27 mouse cellular contexts compared by ENCODE assay signal in genomic region chr12:53294011-53294410, GRCm38 (mm10). TPM values are rescaled to one million over a fixed set of nuclear protein-coding genes. Genes with fewer than 3 reads are reported as not detected.
"Had no signal": no experiment of that assay in that cellular context is flagged by ENCODE, and none has a peak within 500 bp of the region (broad histone marks: within the 10 kb centered on the region; RNA-seq: fewer than 3 reads in every experiment).

No protein-coding gene starts in this region.

- H3K9ac ChIP-seq: heart, embryonic 13.5 days; heart, embryonic 15.5 days; hindbrain, embryonic 12.5 days; hindbrain, embryonic 15.5 days; kidney, embryonic 15.5 days; limb, embryonic 12.5 days; liver, embryonic 13.5 days; liver, embryonic 15.5 days; liver, postnatal 0 days had no signal

- H3K4me2 ChIP-seq: heart, embryonic 11.5 days; heart, embryonic 13.5 days; heart, embryonic 15.5 days; hindbrain, embryonic 12.5 days; hindbrain, embryonic 15.5 days; kidney, embryonic 15.5 days; limb, embryonic 12.5 days; liver, embryonic 11.5 days; liver, embryonic 13.5 days; liver, embryonic 15.5 days had no signal

- H3K27me3 ChIP-seq: hindbrain, embryonic 12.5 days; hindbrain, embryonic 15.5 days; kidney, embryonic 15.5 days; limb, embryonic 12.5 days; liver, embryonic 13.5 days; liver, embryonic 15.5 days had no signal

- H3K36me3 ChIP-seq: heart, embryonic 13.5 days; heart, embryonic 15.5 days; hindbrain, embryonic 12.5 days; hindbrain, embryonic 15.5 days; kidney, embryonic 15.5 days; limb, embryonic 12.5 days; liver, embryonic 13.5 days; liver, embryonic 15.5 days had no signal

- DNase-seq: gastrocnemius, postnatal 14 days; gastrocnemius, postnatal 36 days; heart, adult 18-20 months; heart, postnatal 14 days; kidney, adult 11 months; kidney, adult 2 months; kidney, adult 9 months; kidney, postnatal 14 days; kidney, postnatal 36 days; liver; liver, embryonic 13.5 days; liver, postnatal 0 days had no signal

- H3K4me3 ChIP-seq: heart, embryonic 13.5 days; heart, embryonic 15.5 days; hindbrain, embryonic 12.5 days; hindbrain, embryonic 15.5 days; kidney, embryonic 15.5 days; layer of hippocampus, adult 2 months; left cerebral cortex, adult 2 months; limb, embryonic 12.5 days; liver, embryonic 13.5 days; liver, embryonic 15.5 days had no signal

- H3K27ac ChIP-seq: heart, embryonic 13.5 days; heart, embryonic 15.5 days; hindbrain, embryonic 12.5 days; hindbrain, embryonic 15.5 days; hindbrain, postnatal 0 days; kidney, embryonic 15.5 days; kidney, postnatal 0 days; left cerebral cortex, adult 2 months; limb, embryonic 12.5 days; liver, embryonic 13.5 days; liver, embryonic 15.5 days had no signal

- ATAC-seq: hindbrain, postnatal 0 days; intestine, embryonic 16.5 days; liver, postnatal 0 days had no signal

- H3K9me3 ChIP-seq: heart, embryonic 13.5 days; heart, embryonic 15.5 days; hindbrain, embryonic 12.5 days; hindbrain, embryonic 15.5 days; kidney, embryonic 15.5 days; limb, embryonic 12.5 days; liver, embryonic 13.5 days; liver, embryonic 15.5 days had no signal

- H3K4me1 ChIP-seq: liver, embryonic 13.5 days; liver, embryonic 15.5 days had no signal

RNA-seq across cellular contexts. Expression of gene Npas3, which starts 45.5 kb away (rescaled TPM):
- total RNA-seq: hematopoietic stem cell, adult 5-6 weeks had no signal
